Mouse (Mus musculus) left cerebral cortex, adult 18-20 months (tissue): Measurements from ENCODE around the gene Sipa1l3. TPM values are rescaled to one million over a fixed set of nuclear protein-coding genes. Genes with fewer than 3 reads are reported as not detected.
A peak's percentile ranks its signal among the peaks of the same experiment; 100 is the strongest.

Experiments
- DNase-seq, 2 experiments: peaks; one replicate each; pipeline ENCODE4 v3.0.0; 2021 to 2022; ENCODE audit warnings: low spot score in 2 of 2, mixed read lengths in 1 of 2
- total RNA-seq, 2 experiments: library from RNA; stranded (reverse); gene quantifications; 2 replicates each; pipeline ENCODE4 v1.2.3; 2021

Gene Sipa1l3
- total RNA-seq, 2 experiments from 2014 or later: 54.7 to 54.9 TPM

DNA sequence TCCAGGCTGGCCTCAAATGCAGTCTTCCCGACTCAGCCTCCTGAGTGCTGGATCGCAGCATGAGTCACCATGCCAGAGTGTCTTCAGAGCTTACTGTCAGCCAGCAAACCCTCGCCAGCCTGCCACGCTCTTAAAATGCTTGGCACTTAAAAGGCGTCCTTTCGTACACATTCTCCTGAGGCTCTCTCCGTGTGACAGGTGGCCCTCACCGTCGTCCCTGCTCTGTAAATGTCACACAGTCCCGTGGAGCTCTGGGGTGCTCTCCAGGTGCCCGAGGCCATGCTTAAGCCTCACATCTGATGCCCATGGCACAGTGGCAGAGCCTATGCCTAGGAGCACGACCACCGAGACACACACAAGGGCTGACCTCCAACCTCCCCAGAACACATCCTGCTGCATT, 132.1 kb downstream of the Sipa1l3 start:
- DNase-seq: no peak

DNA sequence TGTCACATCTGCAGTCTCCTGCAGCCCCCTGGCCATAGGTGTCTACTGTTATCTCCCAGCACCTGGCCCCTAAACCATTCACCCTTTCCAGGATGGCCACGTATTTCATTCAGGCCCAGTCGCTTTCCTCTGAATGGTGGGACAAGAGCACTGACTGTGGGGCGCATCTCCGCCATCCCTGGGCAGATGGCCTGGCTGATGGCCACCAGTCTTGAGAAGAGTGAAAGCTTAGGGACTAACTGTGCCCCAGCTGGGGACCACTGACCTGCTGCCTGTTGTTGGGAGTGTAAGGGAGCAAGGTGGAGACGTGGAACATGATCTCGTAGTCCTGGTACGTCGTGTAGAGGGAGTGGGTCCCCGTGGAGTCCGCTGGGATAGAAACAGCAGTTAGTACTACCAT, 132.7 kb downstream of the Sipa1l3 start:
- DNase-seq: no peak

DNA sequence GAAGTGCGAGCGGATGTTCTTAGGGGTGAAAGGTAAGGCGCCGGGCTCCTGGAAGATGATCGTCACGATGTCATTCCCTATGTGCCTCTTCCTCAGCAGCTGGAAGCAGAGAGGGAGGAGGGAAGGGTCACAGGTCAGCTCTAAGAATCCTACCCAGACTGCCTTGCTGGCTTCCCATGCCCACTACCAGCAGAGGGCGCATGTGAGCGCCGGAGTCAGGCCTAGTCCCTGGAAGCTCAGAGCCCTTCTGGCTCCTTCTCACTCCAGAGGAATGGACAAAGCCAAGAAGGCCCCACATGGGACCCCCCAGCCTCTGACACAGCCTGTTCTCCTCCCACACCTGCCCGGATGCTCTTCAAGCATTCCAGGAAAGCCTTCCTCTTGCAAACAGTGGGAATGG, 135.2 kb downstream of the Sipa1l3 start:
- peak; percentile 82 to 91 for DNase-seq

DNA sequence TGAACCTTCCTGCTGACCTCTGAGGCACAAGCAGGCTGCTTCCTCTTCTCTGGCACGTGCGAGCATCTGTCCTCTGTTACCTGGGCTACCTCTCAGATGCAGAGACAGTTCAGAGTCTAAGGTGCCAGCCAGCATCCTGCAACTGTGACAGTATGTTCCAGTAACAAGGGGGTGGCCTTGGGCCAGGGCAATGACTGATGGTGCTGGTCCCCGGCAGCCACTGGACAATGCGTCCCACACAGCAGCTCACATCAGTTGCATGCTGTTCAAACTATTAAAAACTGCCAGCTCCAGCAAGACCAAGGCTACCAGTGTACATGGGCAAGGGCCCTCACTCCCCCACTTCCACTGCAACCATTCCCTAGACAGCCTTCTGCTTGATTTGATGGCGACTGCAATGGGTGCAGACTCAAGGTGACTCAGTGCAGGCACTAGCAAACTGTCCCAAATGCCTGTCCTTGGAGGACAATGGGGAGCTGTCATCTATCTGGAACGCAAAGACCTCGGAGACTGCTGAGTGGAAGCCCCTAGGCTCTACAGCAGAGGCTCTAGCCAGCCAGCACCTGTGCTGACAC, 136.9 kb downstream of the Sipa1l3 start:
- no peak for DNase-seq

DNA sequence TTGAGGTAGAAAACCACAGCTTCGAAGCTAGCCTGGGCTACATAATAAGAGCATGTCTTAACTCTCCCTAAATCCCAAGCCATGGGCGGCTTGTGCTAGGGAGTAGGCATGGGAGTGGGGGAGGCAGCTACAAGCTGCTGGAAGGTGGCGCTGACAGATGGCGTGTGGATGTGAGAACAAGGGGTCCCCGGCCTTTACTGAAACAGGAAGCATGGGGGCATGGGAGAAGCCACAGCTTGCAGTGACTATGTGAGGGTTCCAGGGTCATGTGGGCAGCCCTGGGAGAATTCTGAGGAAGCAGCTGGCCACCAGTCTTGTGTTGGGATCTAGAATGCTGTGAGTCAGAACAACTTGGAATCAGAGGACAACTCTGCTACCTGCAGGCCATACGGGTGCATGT, 144.4 kb downstream of the Sipa1l3 start:
- DNase-seq: no peak

DNA sequence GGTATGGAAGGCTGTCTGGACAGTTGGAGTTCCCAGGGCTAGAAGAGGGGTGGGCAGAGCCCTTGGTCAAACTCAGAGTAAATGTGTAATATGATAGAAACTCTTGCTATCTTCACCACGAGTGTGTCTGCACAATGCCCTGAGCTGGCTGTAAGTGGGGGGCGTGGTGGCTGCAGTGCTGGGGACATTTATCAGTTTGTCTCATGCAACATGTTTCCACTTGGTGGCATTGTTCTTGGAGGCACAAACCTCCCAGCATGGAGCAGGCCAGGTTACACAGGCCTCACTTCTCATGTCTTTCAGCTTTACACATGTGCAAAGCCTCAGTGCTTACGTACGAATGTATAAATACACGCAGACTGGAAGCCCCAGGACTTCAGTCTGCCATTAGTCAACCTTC, 146.3 kb downstream of the Sipa1l3 start:
- no peak for DNase-seq

DNA sequence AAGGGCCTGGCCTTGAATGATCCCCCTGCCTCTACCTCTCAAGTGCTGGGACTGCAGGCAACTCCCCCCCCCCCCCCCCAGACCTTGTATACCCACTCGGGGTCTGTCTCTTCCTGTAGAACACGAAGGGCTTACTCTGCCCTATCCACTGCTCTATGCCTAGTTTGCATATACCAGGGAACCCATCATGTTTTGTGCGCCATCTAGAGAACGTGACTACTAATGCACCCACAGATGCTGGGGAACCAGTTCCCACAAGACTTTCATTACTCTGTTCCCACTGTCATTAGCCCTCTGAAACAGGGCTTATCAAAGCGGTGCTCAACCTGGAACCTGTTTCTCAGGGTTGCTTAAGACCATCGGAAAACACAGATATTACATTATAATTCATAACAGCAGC, 148.4 kb downstream of the Sipa1l3 start:
- no peak for DNase-seq

DNA sequence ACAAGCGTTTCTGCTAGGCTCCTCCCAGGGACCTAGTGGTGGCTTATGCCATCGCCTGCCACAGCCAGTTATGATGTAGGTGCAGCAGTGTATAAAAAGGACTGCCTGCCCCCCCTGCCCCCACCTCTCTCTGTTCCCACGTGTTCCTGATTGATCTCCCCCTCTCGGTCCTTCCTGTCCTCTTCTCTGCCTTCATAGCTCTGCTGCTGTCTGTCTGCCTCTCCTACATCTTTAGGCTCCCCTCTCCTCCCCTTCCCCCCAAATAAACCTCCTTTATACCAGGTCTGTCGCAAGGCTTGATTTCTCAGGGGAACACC, 150.5 kb downstream of the Sipa1l3 start:
- no peak for DNase-seq

DNA sequence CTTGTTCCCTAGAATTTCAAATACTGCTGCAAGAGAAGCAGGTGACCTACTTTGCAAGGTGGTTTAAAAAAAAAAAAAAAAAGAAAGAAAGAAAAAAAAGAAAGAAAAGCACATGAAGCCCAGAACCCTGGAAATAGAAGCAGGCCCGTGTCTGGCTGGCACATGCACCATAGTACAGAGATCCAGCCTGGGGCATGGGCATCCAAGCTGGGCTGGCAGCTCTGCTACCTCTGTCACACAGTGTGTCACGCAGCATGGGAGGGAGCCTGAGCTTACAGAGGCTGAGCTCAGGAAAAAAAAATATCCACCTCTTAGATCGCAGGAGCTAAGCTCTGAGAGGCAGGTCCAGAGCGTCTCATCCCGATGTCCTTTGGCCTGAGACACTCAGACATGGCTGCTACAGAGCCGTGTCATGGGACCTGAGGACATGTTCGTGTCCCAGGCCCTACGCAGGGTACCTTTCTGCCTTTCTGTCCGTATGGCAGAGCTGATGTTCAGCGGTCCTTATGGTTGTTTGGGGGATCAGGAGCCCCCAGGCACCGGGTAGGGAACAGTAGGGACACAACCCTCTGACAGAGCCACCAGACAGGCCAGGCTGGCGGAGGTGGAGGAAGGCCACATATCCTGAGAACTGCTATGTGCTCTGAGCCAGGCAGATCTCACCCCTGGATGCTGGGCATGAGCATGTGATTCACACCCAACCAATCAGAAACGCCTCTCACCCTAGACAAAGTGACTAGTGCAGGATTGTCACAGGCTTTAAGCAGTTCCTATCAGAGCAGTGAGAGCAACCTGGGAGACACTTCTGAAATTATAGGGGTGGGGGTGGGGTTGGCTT, 151.1 kb downstream of the Sipa1l3 start:
- DNase-seq: peak; percentile 38 to 53

DNA sequence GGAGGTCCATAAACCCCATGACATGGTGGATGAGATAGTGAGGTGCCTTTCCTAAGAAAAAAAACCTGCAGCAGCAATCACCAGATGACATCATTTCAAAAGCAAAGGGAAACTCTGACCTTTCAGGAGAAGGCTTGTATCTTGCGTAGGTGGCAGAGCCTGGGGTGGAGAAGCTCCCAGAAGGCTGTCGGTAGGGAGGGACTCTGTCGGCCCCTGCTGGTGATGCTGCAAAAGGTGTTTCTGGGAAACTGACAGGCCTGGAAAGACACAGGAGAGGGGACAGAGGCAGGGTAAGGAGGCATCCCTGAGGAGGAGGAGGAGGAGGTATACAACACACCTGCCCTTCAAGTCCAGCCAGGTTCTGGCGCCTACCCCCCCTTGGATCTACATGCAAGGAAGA, 154.4 kb downstream of the Sipa1l3 start:
- DNase-seq: peak; percentile 48 to 67

DNA sequence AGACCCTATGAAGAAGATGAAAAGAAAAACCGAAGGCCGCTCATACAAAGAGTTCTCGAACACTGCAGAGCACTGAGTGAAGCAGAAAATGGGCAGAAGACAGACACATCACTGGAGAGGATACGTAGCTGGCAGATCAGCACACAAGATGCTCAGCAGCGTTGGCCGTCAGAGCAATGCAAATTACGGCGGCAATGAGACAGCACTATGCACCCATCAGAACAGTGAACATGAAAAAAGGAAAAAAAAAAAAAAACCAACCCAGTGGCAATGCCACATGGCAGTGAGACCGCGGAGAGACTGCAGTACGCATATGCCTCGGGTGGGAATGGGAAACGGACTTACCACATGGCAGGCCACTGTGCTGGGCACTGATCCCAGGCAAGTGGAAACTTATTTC, 156.9 kb downstream of the Sipa1l3 start:
- DNase-seq: no peak

DNA sequence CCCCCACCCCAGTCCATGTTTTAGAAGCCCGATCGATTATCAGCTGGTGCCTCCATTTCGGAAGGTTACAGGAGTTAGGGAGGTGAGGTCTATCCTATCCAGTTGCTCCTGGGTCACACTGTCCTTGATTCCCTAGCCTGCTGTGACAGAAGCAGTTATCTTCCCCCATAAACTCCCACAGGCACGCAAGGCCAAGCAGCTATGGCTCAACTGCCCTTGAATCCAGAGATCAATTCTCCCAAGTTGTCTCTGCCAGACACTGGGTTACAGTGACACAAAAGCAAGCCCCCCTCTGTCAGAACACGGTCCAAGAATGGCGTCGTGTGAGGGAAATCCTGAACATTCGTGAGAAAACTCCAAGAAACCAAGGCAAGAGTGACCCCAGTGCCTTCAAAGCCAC, 163.0 kb downstream of the Sipa1l3 start:
- DNase-seq: no peak

DNA sequence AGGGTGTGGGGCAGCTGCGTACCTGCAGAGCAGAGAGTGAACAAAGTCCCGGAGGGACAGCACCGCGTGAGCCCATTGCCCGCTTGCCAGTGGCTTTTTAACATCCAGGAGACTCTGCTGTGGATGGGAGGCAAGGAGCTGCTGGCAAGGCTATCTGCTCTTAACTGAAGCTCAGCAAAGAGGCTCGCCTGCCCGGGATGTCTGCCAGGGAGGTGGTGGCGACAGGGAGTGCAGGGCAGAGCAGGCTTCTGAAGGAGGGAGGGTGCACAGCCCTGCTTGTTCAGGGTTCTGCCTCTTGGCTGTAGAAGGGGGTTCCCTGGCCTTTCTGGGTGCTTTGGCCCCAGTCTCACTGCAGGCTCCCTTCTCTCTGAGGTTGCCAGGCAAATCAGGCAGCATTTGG, 164.3 kb downstream of the Sipa1l3 start:
- DNase-seq: peak; percentile 36 to 50

DNA sequence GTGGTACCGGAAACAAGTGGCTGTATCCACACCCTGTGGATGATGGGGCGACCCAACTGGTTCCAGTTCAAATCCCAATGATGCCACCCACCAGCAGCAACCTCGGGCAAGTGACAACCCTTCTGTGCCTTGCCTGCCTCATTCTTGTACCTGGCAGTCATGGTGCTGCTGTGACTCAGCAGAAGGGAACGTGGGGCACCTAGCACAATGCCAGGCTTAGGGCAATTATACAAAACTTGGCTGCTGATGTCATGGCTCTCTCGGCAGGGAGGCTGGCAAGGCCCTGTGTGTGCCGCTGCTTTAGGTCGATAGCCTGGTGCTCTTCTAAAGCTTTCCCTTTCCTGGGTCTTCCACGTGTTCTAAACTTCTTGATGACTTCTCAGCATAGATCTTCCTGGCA, 166.2 kb downstream of the Sipa1l3 start:
- no peak for DNase-seq

DNA sequence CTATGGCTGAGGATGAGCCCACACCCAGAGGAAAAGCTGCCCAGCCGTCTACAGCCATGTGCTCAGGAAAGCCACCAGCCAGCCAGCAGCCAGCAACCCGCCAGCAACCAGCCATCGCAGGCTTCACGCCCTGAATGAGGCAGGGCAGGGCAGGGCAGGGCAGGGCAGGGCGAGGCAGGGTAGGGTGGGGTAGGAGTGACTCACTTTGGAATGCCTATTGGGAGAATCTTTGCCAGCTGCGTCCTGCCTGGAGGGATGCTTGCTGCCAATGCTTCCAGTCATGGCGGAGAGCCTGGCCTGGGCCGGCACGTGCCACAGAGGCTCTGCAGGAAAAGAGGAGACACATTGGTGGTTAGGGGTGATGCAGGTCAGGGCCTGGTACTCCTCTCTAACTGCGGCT, 168.0 kb downstream of the Sipa1l3 start:
- no peak for DNase-seq

DNA sequence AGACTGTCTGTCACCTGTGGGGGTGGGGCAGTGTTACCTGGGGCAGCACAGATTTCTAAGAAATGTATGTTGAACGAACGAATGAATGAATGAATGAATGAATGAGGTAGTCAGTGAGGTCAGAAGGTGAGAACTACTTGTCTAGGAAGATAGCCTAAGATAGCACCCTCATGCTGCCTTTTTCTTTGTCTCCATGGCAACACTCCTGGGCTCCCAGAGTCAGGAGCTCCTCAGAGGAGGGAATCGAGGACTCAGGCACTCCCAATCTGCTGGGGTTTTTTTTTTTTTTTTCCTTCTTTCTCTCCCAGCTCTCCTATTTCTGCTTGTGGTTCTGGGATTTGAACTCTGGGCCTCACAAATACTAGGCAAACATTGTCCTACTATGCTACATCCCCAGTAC, 172.2 kb downstream of the Sipa1l3 start:
- DNase-seq: no peak

DNA sequence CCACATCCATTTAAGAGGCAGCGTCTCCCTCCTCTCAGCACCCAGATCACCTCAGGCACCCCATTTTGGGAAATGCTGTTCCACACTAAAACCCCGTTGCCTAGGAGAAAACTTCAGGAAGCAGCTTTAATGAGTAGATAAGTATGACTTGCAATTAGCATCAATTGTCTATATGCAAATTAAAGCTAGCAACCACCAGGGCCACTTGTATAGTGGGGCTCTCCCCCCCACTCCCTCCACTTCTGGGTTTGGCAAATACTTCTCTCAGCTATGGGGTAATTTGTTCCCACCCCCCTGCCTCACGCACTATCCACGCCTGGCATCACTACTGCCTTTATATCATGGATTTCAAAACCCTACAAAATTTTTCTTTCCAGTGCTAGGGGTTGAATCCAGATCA, 172.9 kb downstream of the Sipa1l3 start:
- DNase-seq: no peak

DNA sequence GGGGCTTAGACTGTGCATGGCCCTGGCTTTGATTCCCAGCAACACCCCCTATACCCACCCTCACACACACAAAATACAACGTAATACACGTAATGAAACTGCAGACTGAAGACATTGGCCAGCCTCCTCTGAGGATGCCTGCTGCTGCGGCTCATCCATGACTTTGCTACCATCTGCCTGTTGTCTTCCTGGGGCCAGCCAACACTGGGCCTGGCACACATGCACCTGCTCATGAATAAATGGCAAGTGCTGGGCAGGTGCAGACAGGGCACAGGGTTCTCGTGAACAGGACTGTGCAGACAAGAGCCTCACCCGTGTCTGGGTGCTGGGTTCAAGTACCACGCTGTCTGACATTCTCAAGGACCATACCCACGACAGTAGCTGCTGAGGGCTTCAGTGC, 174.7 kb downstream of the Sipa1l3 start:
- no peak for DNase-seq

DNA sequence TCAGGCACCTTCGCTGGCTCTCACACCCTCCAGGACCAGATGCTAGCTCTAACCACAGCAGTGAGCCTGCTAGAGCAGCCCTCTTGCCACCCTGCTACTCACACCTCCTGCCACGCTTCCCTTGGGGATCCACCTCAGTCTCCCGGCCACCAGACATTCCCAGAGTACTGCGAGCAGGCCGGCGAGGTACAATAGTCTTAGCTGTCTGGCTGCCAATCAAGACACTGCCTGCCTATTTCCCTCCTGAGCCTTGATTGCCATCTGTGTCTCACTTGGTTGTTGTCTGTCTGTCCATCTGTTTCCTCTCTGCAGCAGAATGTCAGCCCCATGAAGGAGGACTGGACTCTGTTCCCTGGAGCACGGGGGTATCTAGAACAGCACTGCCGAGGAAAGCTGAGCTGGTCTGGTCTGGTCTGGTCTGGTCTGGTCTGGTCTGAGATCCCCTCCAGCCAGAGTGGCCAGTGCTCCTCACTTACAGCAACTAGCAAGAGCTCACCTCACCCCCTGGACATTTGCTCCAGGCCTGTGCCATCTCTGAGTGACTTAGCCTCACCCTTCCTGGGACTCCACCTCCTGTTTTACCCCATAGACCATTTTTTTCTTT, 175.8 kb downstream of the Sipa1l3 start:
- no peak for DNase-seq

DNA sequence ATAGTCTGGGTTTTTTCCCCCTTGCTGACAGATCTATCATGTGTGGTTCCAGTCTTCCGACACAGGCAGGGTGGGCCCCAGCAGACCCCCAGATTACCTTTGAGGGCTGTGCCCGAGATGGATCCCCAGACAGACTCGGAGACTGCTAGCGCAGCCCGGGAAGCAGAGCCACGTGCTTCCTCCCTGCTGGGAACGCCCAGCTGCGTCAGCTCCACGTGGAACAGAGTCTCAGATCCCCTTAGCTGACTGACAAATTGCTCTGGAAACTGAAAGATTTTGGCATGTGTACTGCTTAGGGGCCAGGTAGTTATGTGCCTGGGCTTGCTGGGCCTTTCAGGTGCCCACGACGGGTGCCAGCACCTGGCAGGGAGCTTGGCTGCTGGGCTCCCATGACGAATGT, 176.7 kb downstream of the Sipa1l3 start:
- no peak for DNase-seq

DNA sequence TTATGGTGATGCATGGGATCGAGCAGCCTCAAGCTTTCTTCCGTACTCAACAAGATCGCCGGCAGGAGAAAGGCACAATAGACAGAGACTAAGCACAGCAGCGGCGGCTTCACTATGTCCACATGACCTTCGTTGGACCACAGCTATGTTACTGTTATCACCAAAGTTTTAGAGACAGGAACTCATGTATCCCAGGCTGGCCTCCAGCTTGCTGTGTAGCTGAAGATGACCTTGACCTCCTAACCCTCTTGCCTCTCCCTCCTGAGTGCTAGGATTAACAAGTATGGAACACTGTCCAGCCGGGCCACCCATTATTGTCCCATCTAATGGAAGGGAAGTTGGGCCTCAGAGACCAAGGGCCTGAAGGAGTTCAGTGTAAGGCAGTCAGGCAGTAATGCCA, 177.6 kb downstream of the Sipa1l3 start:
- DNase-seq: no peak

DNA sequence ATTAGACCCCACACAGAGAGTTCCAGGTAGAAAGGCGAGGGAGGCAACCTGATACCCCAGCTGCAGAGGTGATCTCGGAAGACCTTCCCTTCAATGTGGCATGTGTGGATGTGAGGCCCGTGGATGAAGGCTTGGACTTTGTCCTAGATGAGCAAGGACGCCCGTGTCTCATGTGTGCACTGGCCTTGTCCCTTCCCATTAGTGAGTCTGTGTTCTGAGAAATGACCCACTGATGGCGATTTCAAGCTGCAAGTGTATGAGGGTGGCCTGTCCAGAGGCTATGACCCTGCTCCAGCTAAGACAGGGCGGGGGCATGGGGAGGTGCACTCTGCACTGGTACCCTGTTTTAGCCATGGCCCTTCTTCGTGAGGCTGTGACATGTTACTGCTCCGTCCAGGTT, 178.2 kb downstream of the Sipa1l3 start:
- no peak for DNase-seq
